Mouse (Mus musculus): ENCODE results near the gene Col6a5. TPM values are rescaled to one million over a fixed set of nuclear protein-coding genes. Genes with fewer than 3 reads are reported as not detected.
"Not testable (repeated sequence)": the region's sequence is repeated elsewhere in the genome, so short reads cannot be mapped to it uniquely, and the experiment has no call there.

Gene Col6a5
- polyA plus RNA-seq, 1 experiment from 2014 or later = not detected

GRCm38 (mm10) chr9:105852015-105852777 lies 108.2 kb downstream of the Col6a5 start:
- Histone ChIP-seq H3K4me2 (no peak overlapping the region), H3K4me1 (replicated peaks) (no peaks in the 10 kb centered on the region), H3K27ac (replicated peaks) (no peak overlapping the region), H3K4me3 (replicated peaks) (no peak overlapping the region), H3K27me3 (no peaks in the 10 kb centered on the region), H3K9ac (no peak overlapping the region), H3K9me3 (replicated peaks) (no peaks in the 10 kb centered on the region), H3K36me3 (replicated peaks) (no peaks in the 10 kb centered on the region)
- 53% methylated on average over 14 of the region's 14 CpGs for WGBS (ENCODE audit: insufficient replicate concordance)
- ATAC-seq (ENCODE audit: insufficient read depth) = no peak

GRCm38 (mm10) chr9:105851011-105851410 lies 109.4 kb downstream of the Col6a5 start:
- WGBS (ENCODE audit: insufficient replicate concordance) = 54% methylated on average over 3 of the region's 3 CpGs

GRCm38 (mm10) chr9:105848396-105848795 lies 112.0 kb downstream of the Col6a5 start:
- Histone ChIP-seq H3K4me1 (replicated peaks) (no peaks in the 10 kb centered on the region), H3K36me3 (replicated peaks) (no peaks in the 10 kb centered on the region), H3K4me2 (no peak overlapping the region), H3K9ac (no peak overlapping the region), H3K27me3 (no peaks in the 10 kb centered on the region), H3K4me3 (replicated peaks) (no peak overlapping the region), H3K9me3 (replicated peaks) (no peaks in the 10 kb centered on the region), H3K27ac (replicated peaks) (no peak overlapping the region)
- ATAC-seq (ENCODE audit: insufficient read depth) = no peak
- WGBS (ENCODE audit: insufficient replicate concordance) = 52% methylated on average over 4 of the region's 4 CpGs

More at GRCm38 (mm10) chr9:105851011-105851410, 109.4 kb downstream of the Col6a5 start:
- H3K4me1 ChIP-seq (replicated peaks) = no peaks in the 10 kb centered on the region
- H3K9me3 ChIP-seq (replicated peaks) = no peaks in the 10 kb centered on the region
- no peak overlapping the region for H3K9ac ChIP-seq
- H3K36me3 ChIP-seq (replicated peaks) = no peaks in the 10 kb centered on the region
- no peak overlapping the region for H3K4me3 ChIP-seq (replicated peaks)
- no peak overlapping the region for H3K4me2 ChIP-seq
- ATAC-seq (ENCODE audit: insufficient read depth) = no peak
- H3K27ac ChIP-seq (replicated peaks) = no peak overlapping the region
- H3K27me3 ChIP-seq = no peaks in the 10 kb centered on the region

GRCm38 (mm10) chr9:105847261-105847660 lies 113.2 kb downstream of the Col6a5 start:
- Histone ChIP-seq H3K4me1 (replicated peaks) (no peaks in the 10 kb centered on the region), H3K27me3 (no peaks in the 10 kb centered on the region), H3K4me2 (no peak overlapping the region), H3K36me3 (replicated peaks) (no peaks in the 10 kb centered on the region), H3K9me3 (replicated peaks) (no peaks in the 10 kb centered on the region), H3K4me3 (replicated peaks) (no peak overlapping the region), H3K27ac (replicated peaks) (no peak overlapping the region), H3K9ac (no peak overlapping the region)
- 70% methylated on average over 5 of the region's 5 CpGs for WGBS (ENCODE audit: insufficient replicate concordance)
- ATAC-seq (ENCODE audit: insufficient read depth) = no peak

- not testable (repeated sequence) for H3K36me3 ChIP-seq (replicated peaks); H3K27ac ChIP-seq (replicated peaks); H3K27me3 ChIP-seq; H3K4me3 ChIP-seq (replicated peaks); H3K9ac ChIP-seq; H3K4me2 ChIP-seq; H3K4me1 ChIP-seq (replicated peaks); ATAC-seq (ENCODE audit: insufficient read depth); H3K9me3 ChIP-seq (replicated peaks)
- WGBS (ENCODE audit: insufficient replicate concordance) = 34% methylated on average over 5 of the region's 5 CpGs
Observed at GRCm38 (mm10) chr9:105841386-105841785, 119.1 kb downstream of the Col6a5 start.

GRCm38 (mm10) chr9:105839147-105839515 lies 121.3 kb downstream of the Col6a5 start:
- WGBS (ENCODE audit: insufficient replicate concordance) = 79% methylated on average over 5 of the region's 5 CpGs
- Histone ChIP-seq H3K4me3 (replicated peaks) (no peak overlapping the region), H3K4me1 (replicated peaks) (no peaks in the 10 kb centered on the region), H3K9me3 (replicated peaks) (no peaks in the 10 kb centered on the region), H3K9ac (no peak overlapping the region), H3K27me3 (no peaks in the 10 kb centered on the region), H3K4me2 (no peak overlapping the region), H3K36me3 (replicated peaks) (no peaks in the 10 kb centered on the region), H3K27ac (replicated peaks) (no peak overlapping the region)
- ATAC-seq (ENCODE audit: insufficient read depth) = no peak

- WGBS (ENCODE audit: insufficient replicate concordance) = 63% methylated on average over 4 of the region's 4 CpGs
- H3K4me3 ChIP-seq (replicated peaks) = no peak overlapping the region
- H3K9me3 ChIP-seq (replicated peaks) = no peaks in the 10 kb centered on the region
- no peak overlapping the region for H3K27ac ChIP-seq (replicated peaks)
- no peak overlapping the region for H3K9ac ChIP-seq
- H3K4me2 ChIP-seq = no peak overlapping the region
- no peak for ATAC-seq (ENCODE audit: insufficient read depth)
- H3K27me3 ChIP-seq = no peaks in the 10 kb centered on the region
- H3K4me1 ChIP-seq (replicated peaks) = no peaks in the 10 kb centered on the region
- no peaks in the 10 kb centered on the region for H3K36me3 ChIP-seq (replicated peaks)
Observed at GRCm38 (mm10) chr9:105838396-105839146, 121.9 kb downstream of the Col6a5 start.

GRCm38 (mm10) chr9:105835587-105835986 lies 124.9 kb downstream of the Col6a5 start:
- no peak overlapping the region for H3K4me2 ChIP-seq
- no peaks in the 10 kb centered on the region for H3K27me3 ChIP-seq
- no peaks in the 10 kb centered on the region for H3K9me3 ChIP-seq (replicated peaks)
- H3K4me1 ChIP-seq (replicated peaks) = no peaks in the 10 kb centered on the region
- H3K9ac ChIP-seq = no peak overlapping the region
- no peak for ATAC-seq (ENCODE audit: insufficient read depth)
- no peak overlapping the region for H3K27ac ChIP-seq (replicated peaks)
- H3K4me3 ChIP-seq (replicated peaks) = no peak overlapping the region
- H3K36me3 ChIP-seq (replicated peaks) = no peaks in the 10 kb centered on the region
- 53% methylated on average over 7 of the region's 7 CpGs for WGBS (ENCODE audit: insufficient replicate concordance)

- ATAC-seq (ENCODE audit: insufficient read depth) = no peak
- 37% methylated on average over 4 of the region's 4 CpGs for WGBS (ENCODE audit: insufficient replicate concordance)
- Histone ChIP-seq H3K36me3 (replicated peaks) (no peaks in the 10 kb centered on the region), H3K27ac (replicated peaks) (no peak overlapping the region), H3K27me3 (no peaks in the 10 kb centered on the region), H3K4me3 (replicated peaks) (no peak overlapping the region), H3K9ac (no peak overlapping the region), H3K4me1 (replicated peaks) (no peaks in the 10 kb centered on the region), H3K9me3 (replicated peaks) (no peaks in the 10 kb centered on the region), H3K4me2 (no peak overlapping the region)
Observed at GRCm38 (mm10) chr9:105834799-105835198, 125.6 kb downstream of the Col6a5 start.

GRCm38 (mm10) chr9:105831291-105831690 lies 129.2 kb downstream of the Col6a5 start:
- H3K4me1 ChIP-seq (replicated peaks) = no peaks in the 10 kb centered on the region
- H3K9ac ChIP-seq = no peak overlapping the region
- H3K27ac ChIP-seq (replicated peaks) = no peak overlapping the region
- H3K4me2 ChIP-seq = no peak overlapping the region
- no peaks in the 10 kb centered on the region; the same call in none of the 2 replicates for H3K27me3 ChIP-seq
- ATAC-seq (ENCODE audit: insufficient read depth) = no peak
- 56% methylated on average over 9 of the region's 9 CpGs for WGBS (ENCODE audit: insufficient replicate concordance)
- no peak overlapping the region for H3K4me3 ChIP-seq (replicated peaks)
- H3K9me3 ChIP-seq (replicated peaks) = no peaks in the 10 kb centered on the region
- H3K36me3 ChIP-seq (replicated peaks) = no peaks in the 10 kb centered on the region

- no peaks in the 10 kb centered on the region for H3K36me3 ChIP-seq (replicated peaks)
- H3K9me3 ChIP-seq (replicated peaks) = no peaks in the 10 kb centered on the region
- no peak within 1 kb of the TSS for H3K4me3 ChIP-seq (replicated peaks)
- no peak within 1 kb of the TSS for H3K4me2 ChIP-seq
- H3K27me3 ChIP-seq = no peaks in the 10 kb centered on the region; the same call in none of the 2 replicates
- no peak within 1 kb of the TSS for H3K27ac ChIP-seq (replicated peaks)
- H3K9ac ChIP-seq = no peak within 1 kb of the TSS
- ATAC-seq (ENCODE audit: insufficient read depth) = no peak
- WGBS (ENCODE audit: insufficient replicate concordance) = 23% methylated on average over 20 of the region's 20 CpGs
- H3K4me1 ChIP-seq (replicated peaks) = no peaks in the 10 kb centered on the region
Observed at GRCm38 (mm10) chr9:105827791-105828385, 132.6 kb downstream of the Col6a5 start, which contains the start of gene Col6a6. Gene Col6a6, minus strand, starts transcription at chr9:105828160.
